Mouse (Mus musculus): Measurements from ENCODE around the gene Dok7. TPM values are rescaled to one million over a fixed set of nuclear protein-coding genes. Genes with fewer than 3 reads are reported as not detected.

Dok7 gene
- 0.15 and 0.22 TPM in 2 replicates for polyA plus RNA-seq (2015; fragmentation: Nextera tagmentation; extraction: Ambion mirVana)

GRCm38 (mm10) chr5:35056604-35057432, at the start of gene Dok7:
TSS of gene Dok7 (plus strand) at chr5:35056766.
- Histone ChIP-seq H3K27me3 (peaks cover 73% of the 10 kb centered on the region), H3K9ac (no peak within 1 kb of the TSS)

GRCm38 (mm10) chr5:35009163-35009562, 47.4 kb upstream of the Dok7 start:
- Histone ChIP-seq H3K36me3 (replicated peaks) (peaks cover 41% of the 10 kb centered on the region), H3K9ac (no peak overlapping the region), H3K4me3 (replicated peaks) (no peak overlapping the region), H3K27me3 (no peaks in the 10 kb centered on the region), H3K4me1 (replicated peaks) (peaks cover 36% of the 10 kb centered on the region), H3K27ac (replicated peaks) (no peak overlapping the region), H3K9me3 (replicated peaks) (no peaks in the 10 kb centered on the region), H3K4me2 (no peak overlapping the region)
- WGBS (ENCODE audit: insufficient replicate concordance): 71% methylated on average over 4 of the region's 4 CpGs
- ATAC-seq (ENCODE audit: insufficient read depth): no peak

More at GRCm38 (mm10) chr5:35056604-35057432, at the start of gene Dok7:
- WGBS (ENCODE audit: insufficient replicate concordance): 1% methylated on average over 73 of the region's 74 CpGs
- peak within 1 kb of the TSS; percentile 48 for H3K4me3 ChIP-seq (replicated peaks)
- H3K9me3 ChIP-seq (replicated peaks): no peaks in the 10 kb centered on the region
- no peak within 1 kb of the TSS for H3K27ac ChIP-seq (replicated peaks)
- 0 out of 2 replicates have a peak, but pooled peaks cover 9% of the 10 kb centered on the region for H3K4me1 ChIP-seq (replicated peaks)
- H3K36me3 ChIP-seq (replicated peaks): no peaks in the 10 kb centered on the region
- H3K4me2 ChIP-seq: peak within 1 kb of the TSS; percentile 65
- ATAC-seq (ENCODE audit: insufficient read depth): peak; percentile 20; the same call in 1 of the 2 replicates

GRCm38 (mm10) chr5:35010656-35011055, 45.9 kb upstream of the Dok7 start:
- Histone ChIP-seq H3K9ac (no peak overlapping the region), H3K9me3 (replicated peaks) (no peaks in the 10 kb centered on the region), H3K4me3 (replicated peaks) (no peak overlapping the region), H3K36me3 (replicated peaks) (peaks cover 35% of the 10 kb centered on the region), H3K4me1 (replicated peaks) (peaks cover 21% of the 10 kb centered on the region), H3K27me3 (no peaks in the 10 kb centered on the region), H3K4me2 (no peak overlapping the region), H3K27ac (replicated peaks) (no peak overlapping the region)
- 75% methylated on average over 5 of the region's 5 CpGs for WGBS (ENCODE audit: insufficient replicate concordance)
- peak; percentile 65 for ATAC-seq (ENCODE audit: insufficient read depth)

- no peaks in the 10 kb centered on the region for H3K27me3 ChIP-seq
- no peak overlapping the region for H3K27ac ChIP-seq (replicated peaks)
- no peak overlapping the region for H3K9ac ChIP-seq
- ATAC-seq (ENCODE audit: insufficient read depth): no peak
- H3K36me3 ChIP-seq (replicated peaks): peaks cover 35% of the 10 kb centered on the region
- H3K9me3 ChIP-seq (replicated peaks): no peaks in the 10 kb centered on the region
- H3K4me1 ChIP-seq (replicated peaks): peaks cover 15% of the 10 kb centered on the region; the same call in 1 of the 2 replicates
- no peak overlapping the region for H3K4me3 ChIP-seq (replicated peaks)
- WGBS (ENCODE audit: insufficient replicate concordance): 86% methylated on average over 6 of the region's 6 CpGs
- H3K4me2 ChIP-seq: no peak overlapping the region
These were observed 45.2 kb upstream of the Dok7 start for GRCm38 (mm10) chr5:35011156-35011923.

- H3K36me3 ChIP-seq (replicated peaks): peaks cover 37% of the 10 kb centered on the region
These were observed 42.5 kb upstream of the Dok7 start for GRCm38 (mm10) chr5:35014036-35014435.

GRCm38 (mm10) chr5:35019673-35020300, 36.8 kb upstream of the Dok7 start:
- no peaks in the 10 kb centered on the region for H3K27me3 ChIP-seq
- H3K9ac ChIP-seq: no peak overlapping the region
- peaks cover 69% of the 10 kb centered on the region for H3K36me3 ChIP-seq (replicated peaks)
- H3K4me2 ChIP-seq: no peak overlapping the region
- no peak for ATAC-seq (ENCODE audit: insufficient read depth)
- H3K4me3 ChIP-seq (replicated peaks): no peak overlapping the region
- WGBS (ENCODE audit: insufficient replicate concordance): 75% methylated on average over 9 of the region's 9 CpGs
- H3K27ac ChIP-seq (replicated peaks): no peak overlapping the region
- H3K4me1 ChIP-seq (replicated peaks): no peaks in the 10 kb centered on the region
- no peaks in the 10 kb centered on the region for H3K9me3 ChIP-seq (replicated peaks)

More at GRCm38 (mm10) chr5:35014036-35014435, 42.5 kb upstream of the Dok7 start:
- no peaks in the 10 kb centered on the region for H3K27me3 ChIP-seq
- 81% methylated on average over 6 of the region's 6 CpGs for WGBS (ENCODE audit: insufficient replicate concordance)
- no peak overlapping the region for H3K4me2 ChIP-seq
- H3K9ac ChIP-seq: no peak overlapping the region
- peaks cover 15% of the 10 kb centered on the region; the same call in 1 of the 2 replicates for H3K4me1 ChIP-seq (replicated peaks)
- no peak overlapping the region for H3K27ac ChIP-seq (replicated peaks)
- no peak for ATAC-seq (ENCODE audit: insufficient read depth)
- H3K4me3 ChIP-seq (replicated peaks): no peak overlapping the region
- H3K9me3 ChIP-seq (replicated peaks): no peaks in the 10 kb centered on the region

GRCm38 (mm10) chr5:35020410-35021241, 35.9 kb upstream of the Dok7 start:
- no peaks in the 10 kb centered on the region for H3K9me3 ChIP-seq (replicated peaks)
- no peak overlapping the region for H3K4me3 ChIP-seq (replicated peaks)
- H3K36me3 ChIP-seq (replicated peaks): peaks cover 75% of the 10 kb centered on the region
- H3K27me3 ChIP-seq: no peaks in the 10 kb centered on the region
- no peak overlapping the region for H3K4me2 ChIP-seq
- no peak overlapping the region for H3K9ac ChIP-seq
- H3K4me1 ChIP-seq (replicated peaks): no peaks in the 10 kb centered on the region
- no peak for ATAC-seq (ENCODE audit: insufficient read depth)
- WGBS (ENCODE audit: insufficient replicate concordance): 79% methylated on average over 9 of the region's 9 CpGs
- H3K27ac ChIP-seq (replicated peaks): no peak overlapping the region

GRCm38 (mm10) chr5:35024975-35025374, 31.6 kb upstream of the Dok7 start:
- Histone ChIP-seq H3K9me3 (replicated peaks) (no peaks in the 10 kb centered on the region), H3K27ac (replicated peaks) (no peak overlapping the region), H3K27me3 (no peaks in the 10 kb centered on the region), H3K9ac (no peak overlapping the region), H3K36me3 (replicated peaks) (peaks cover 99% of the 10 kb centered on the region), H3K4me3 (replicated peaks) (no peak overlapping the region), H3K4me2 (no peak overlapping the region), H3K4me1 (replicated peaks) (peaks cover 7% of the 10 kb centered on the region)
- ATAC-seq (ENCODE audit: insufficient read depth): 0 out of 2 replicates have a peak, but pooled peaks have one; percentile 32
- 16% methylated on average over 2 of the region's 2 CpGs for WGBS (ENCODE audit: insufficient replicate concordance)

GRCm38 (mm10) chr5:35029303-35029702, 27.3 kb upstream of the Dok7 start:
- Histone ChIP-seq H3K9ac (no peak overlapping the region), H3K27me3 (no peaks in the 10 kb centered on the region), H3K9me3 (replicated peaks) (no peaks in the 10 kb centered on the region), H3K4me2 (no peak overlapping the region), H3K36me3 (replicated peaks) (peaks cover 90% of the 10 kb centered on the region), H3K4me3 (replicated peaks) (no peak overlapping the region), H3K4me1 (replicated peaks) (peaks cover 30% of the 10 kb centered on the region), H3K27ac (replicated peaks) (no peak overlapping the region)
- 82% methylated on average over 1 of the region's 1 CpGs for WGBS (ENCODE audit: insufficient replicate concordance)
- no peak for ATAC-seq (ENCODE audit: insufficient read depth)

GRCm38 (mm10) chr5:35029755-35030154, 26.8 kb upstream of the Dok7 start:
- peaks cover 85% of the 10 kb centered on the region for H3K36me3 ChIP-seq (replicated peaks)
- WGBS (ENCODE audit: insufficient replicate concordance): 76% methylated on average over 5 of the region's 5 CpGs
- ATAC-seq (ENCODE audit: insufficient read depth): peak; percentile 33; the same call in 1 of the 2 replicates

More at GRCm38 (mm10) chr5:35029755-35030154, 26.8 kb upstream of the Dok7 start:
- H3K27ac ChIP-seq (replicated peaks): no peak overlapping the region
- no peak overlapping the region for H3K4me3 ChIP-seq (replicated peaks)
- H3K27me3 ChIP-seq: no peaks in the 10 kb centered on the region
- no peak overlapping the region for H3K9ac ChIP-seq
- H3K4me2 ChIP-seq: no peak overlapping the region
- no peaks in the 10 kb centered on the region for H3K9me3 ChIP-seq (replicated peaks)
- H3K4me1 ChIP-seq (replicated peaks): peaks cover 35% of the 10 kb centered on the region

Measured in liver, embryonic 15.5 days (tissue).